Mouse (Mus musculus): Measurements from ENCODE around the gene Meis3.

Gene Meis3

DNA sequence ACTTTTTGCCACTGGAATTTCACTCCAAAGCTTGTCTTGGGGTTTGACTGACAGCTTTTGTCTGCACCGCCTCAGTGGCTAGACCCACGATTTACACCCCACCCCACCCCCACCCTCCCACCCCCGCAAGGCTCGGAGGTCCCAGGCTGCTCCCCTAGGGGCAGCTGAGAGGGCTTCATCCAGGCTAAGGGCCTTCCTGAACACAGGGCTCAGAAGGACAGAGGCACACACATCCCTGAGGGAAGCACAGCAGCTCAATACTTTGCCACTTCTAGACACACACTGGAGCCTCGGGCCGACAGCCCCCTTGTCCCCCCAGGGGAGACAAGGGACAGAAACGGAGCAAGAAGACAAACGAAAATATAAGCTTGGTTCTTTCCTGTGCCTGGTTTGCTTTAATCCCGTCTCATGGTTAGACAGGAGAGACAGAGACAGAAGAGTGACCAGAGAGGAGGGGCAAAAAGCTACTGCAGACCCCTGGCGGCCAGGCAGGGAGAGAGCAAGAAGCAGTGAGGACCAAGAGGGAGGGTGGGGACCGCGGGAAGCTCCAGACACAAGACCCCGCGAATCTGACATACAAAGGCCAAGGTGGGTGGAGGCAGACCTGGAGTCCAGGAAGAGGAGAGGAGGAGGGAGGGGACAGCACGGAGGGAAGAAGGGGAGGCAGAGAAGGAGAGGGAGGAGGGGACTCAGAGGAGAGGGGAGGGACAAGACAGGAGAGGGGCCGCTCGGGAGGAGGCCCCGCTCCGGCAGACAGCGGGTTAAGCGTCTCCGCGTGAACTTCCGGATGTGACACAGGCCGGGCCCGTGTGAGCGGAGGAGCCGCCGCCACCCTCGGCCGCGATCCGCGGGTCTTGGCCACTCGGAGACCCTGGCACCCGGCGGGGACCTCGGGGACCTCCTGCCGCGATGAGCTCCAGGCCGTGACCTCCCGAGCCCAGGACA is at the start of gene Meis3:
TSS of gene Meis3 (plus strand) at position 494 of the 945 bp plus-strand sequence.
- DNase-seq (ENCODE audit: inconsistent ontology term), result peak; percentile 72

DNA sequence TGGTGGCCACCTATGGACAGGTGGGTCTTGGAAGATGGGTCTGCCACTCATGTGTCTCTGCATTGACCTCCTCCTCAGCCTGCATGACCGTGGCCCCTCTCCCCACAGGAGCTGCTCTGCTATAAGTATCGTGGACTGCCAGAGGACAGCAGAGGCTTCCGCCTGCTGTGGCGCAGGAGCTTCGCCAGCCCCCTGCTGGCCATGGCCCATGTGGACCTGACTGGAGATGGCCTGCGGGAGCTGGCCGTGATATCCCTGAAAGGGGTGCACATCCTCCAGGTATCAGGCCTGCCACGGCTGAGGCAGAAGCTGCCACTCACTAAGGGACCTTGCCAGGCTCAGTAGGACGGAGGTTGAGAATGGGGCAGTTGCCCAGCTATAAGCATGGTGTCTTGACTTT is 49.1 kb upstream of the Meis3 start:
- DNase-seq (ENCODE audit: inconsistent ontology term), result no peak

DNA sequence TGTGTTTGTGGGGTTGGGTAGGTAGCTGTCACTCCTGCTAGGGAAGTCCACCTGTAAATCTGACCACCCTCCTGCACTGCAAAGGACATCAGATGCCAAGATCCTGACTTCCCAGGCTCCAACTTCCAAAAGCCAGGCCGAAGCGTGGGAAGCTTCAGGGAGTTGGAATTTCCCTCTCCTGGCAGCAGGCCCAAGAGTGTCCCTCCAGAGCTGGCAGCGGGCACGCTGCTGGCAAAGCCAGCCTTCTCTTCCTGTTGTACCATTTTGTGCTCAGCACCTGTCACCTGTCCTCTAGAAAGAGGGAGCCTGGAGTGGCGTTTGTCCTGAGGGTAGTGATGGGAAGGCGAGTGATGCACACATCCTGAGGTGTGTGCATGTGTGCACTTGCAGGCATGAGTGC is 46.5 kb upstream of the Meis3 start:
- DNase-seq (ENCODE audit: inconsistent ontology term), result no peak

DNA sequence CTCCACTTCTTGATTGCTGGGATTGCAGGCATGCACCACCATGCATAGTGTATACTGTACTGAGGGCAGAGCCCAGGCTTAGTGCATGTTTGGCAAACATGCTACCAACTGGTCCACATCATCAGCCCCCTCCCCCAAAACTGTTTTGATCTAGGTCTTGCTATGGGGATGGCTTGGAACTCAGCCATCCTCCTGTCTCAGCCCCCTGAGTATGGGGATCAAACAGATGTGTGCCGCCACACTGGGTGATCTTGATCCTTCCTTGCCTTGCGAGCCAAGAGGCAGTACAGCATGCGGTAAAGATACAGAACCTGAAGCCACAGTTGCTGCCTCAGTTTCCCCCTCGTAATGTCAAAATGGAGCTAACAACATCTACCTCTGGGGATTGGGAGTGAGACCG is 46.0 kb upstream of the Meis3 start:
- no peak for DNase-seq (ENCODE audit: inconsistent ontology term)

DNA sequence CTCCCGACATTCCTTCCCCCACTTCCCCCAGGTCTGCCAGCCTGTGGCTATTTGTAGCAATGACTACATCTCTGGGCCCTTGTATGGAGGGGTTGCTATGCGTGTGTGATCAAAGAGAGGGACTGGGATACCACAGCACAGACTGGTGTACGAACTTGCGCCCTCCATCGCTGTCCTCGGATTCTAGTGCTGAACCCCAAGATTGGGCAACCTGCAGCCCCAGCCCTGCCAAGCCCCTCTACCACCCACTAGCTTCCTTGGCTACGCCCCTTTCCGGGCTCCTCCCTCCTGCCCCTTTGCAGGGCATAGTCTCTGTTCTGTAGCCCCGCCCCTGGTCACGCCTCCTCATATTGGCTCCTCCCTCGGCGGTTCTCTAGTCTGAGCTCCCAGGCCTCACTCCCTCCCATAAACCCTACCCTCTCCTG is 45.5 kb upstream of the Meis3 start, which contains the start of gene Slc8a2:
TSS of gene Slc8a2 (plus strand) at position 406 of the 425 bp plus-strand sequence.
- peak; percentile 72 for DNase-seq (ENCODE audit: inconsistent ontology term)

DNA sequence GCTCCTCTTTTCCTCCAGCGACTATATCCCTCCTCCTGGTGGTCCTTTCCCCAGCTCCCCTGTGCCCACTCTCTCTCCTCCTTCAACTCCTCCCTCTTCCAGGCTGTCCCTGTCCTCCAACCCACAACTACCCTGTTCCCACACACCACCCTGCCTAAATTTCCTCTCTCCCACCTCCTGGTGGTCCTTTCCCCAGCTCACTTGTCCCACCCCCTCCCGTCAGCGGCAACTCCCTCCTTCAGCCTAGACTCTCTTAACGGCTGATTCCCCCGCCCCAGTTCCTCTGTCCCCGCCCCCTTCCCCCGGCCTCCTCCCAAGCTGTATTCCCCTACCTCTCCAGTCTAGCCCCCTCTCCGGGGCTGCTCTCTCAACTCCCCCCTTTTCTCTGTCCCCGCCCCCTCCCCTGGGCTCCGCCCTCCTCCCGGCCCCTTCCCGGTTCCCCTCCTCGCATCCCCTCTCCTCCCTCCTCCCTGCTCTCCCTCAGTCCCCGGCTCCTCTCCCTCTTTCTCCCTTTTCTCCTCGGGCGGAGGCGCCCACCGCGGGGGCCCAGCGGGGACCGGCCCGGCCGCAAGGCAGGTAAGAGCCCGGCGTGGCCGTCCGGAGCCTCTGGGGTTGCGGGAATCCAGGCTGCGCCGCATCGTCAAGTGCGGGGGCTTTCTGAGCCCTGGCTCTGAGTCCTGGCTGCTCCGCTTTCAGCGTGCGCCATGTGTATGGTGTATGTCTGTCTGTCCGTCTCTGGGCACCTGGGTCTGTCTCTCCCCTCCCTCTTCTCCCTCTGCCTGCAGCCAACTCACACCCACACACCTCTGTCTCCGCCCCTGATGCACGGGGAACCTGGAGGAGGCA is 44.8 kb upstream of the Meis3 start:
- peak; percentile 58 for DNase-seq (ENCODE audit: inconsistent ontology term)

DNA sequence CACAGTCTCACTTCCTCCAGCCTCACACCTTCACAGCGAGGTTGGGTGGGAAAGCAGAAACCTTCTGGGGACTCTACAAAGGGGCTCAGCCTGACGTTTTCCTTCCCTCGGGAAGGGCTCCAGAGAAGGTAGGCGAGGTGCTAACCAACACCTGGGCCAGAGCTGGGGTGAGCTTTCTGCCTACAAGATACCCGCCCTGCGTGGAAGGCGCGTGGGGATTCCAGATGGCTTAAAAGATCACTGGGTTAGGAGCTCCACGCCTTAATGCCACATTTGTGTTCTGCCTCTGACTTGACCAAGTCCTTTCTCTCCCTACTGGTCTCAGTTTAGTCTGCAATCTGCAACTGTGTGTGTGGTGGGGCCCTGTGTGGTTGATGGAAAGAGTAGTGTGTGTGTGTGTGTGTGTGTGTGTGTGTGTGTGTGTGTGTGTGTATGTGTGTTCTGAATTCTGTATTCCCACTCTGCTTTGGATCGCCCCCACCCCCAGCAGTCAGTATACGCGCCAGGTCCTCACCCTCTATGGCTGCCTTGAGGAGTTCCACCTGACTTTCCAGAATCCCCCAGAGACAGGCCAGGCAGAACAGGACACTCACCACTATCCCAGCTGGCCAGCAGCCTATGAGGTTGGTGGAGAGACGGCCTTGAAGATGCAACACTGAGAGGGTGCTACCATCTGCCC is 43.8 kb upstream of the Meis3 start:
- no peak for DNase-seq (ENCODE audit: inconsistent ontology term)

DNA sequence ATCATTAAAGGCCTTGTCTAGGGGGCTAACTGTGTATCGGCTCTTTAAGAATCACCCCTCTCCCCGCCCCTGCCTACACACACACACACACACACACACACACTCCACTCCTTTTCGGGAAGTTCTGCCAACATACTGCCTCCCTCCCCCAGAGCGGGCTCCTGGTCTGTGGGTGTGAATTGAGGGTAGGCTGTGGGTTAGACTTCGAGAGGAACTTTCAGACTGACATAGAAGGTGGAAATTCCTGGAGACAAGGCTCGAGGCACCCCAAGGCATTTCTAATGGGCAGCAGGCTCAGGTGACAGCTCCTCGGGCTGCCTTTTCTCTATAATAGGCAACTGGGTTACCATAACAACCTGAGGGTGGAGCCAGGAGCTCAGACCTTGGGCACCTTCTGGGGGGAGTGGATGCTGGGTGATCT is 42.7 kb upstream of the Meis3 start:
- peak; percentile 11 for DNase-seq (ENCODE audit: inconsistent ontology term)

DNA sequence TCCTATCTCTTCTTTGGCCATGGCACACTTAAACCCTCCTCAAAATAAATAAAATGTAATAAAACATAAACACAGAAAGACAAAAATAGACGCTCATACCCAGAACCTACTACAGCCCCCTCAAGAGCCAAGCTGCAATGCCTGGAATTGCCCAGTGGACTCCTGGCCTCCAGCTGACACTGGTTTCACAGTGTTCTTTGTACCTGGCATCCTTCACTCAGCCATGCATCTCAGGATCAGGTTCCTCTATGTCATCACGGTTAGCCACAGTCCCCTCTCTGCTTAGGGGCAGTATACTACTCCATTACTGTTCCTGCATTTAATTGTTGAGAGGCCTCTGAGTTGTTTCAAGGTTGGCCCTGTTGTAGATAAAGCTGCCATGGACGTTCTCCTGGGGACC is 42.0 kb upstream of the Meis3 start:
- no peak for DNase-seq (ENCODE audit: inconsistent ontology term)

DNA sequence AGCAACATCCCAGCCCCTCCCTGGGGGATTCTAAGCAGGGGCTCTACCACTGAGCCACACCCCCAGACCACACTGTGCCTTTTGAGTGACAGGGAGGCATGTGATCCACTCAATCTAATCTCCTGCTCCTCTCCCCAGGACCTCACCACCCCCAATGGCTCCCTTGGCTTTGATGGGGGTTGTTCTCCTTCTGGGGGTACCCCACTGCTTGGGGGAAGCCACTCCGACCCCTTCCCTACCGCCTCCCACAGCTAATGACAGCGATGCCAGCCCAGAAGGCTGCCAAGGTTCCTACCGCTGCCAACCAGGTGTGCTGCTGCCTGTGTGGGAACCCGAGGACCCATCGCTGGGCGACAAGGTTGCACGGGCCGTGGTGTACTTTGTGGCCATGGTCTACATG is 41.2 kb upstream of the Meis3 start:
- no peak for DNase-seq (ENCODE audit: inconsistent ontology term)

DNA sequence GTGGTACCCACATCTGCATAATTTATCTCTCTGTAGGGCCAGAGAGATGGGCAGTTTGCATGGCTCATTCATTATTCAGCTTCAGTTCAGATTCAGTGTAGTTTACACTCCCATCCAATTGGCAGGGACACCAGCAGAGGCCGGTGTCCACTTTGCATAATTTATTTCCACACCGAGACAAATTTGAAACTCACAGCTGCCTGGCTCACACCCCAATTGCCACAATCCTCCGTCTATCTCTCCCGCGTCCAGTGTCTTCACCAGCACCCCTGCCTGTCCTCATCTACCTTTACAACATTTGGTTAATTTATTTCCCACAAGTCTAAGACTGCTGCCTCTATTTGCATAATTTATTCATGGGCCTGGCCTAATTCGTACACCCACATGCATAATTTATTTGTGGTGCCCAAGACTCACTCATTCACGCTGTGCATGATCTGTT is 39.9 kb upstream of the Meis3 start:
- no peak for DNase-seq (ENCODE audit: inconsistent ontology term)

DNA sequence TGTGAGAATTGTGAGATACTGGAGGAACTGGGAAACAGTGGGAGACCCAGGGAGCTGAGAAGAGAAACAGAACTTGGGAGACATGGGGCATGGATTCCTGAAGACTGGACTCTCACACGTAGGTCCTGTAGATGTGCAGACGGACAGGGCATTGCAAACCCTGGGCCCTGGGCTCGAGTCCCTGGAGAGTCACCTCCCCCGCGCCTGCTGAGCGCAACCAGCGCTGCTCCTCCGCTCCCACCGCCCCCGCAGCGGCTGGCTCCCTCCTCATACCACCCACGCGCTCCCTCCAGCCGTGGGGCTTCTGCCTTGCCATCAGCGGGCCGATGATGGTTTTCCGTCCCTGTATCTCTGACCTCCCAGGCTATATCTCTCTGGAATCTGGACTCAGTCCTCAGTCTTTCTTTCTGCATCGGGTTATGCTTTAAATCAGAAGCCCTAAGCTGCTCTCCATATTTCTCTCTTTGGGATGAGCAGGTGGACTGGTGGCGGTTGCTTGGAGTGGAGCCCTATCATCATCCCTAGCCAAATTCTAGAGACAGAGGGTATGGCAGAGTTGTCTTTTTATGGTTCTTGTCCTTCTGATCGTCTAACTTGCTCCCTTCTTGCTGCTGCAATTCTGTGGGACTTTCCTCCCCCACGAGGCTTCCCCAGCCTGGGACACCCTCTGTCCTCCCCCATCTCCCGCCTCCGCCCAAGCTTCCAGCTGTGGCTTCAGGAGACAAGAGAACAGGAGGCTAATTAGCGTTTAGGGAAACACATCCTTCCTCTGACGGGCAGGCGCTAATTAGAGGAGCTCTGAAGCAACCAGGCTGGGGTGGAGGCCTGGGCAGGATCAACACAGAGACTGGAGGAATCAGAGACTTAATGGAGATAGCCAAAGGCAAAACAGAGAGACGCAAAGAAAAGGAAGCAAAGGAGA is 28.1 kb upstream of the Meis3 start:
- no peak for DNase-seq (ENCODE audit: inconsistent ontology term)

DNA sequence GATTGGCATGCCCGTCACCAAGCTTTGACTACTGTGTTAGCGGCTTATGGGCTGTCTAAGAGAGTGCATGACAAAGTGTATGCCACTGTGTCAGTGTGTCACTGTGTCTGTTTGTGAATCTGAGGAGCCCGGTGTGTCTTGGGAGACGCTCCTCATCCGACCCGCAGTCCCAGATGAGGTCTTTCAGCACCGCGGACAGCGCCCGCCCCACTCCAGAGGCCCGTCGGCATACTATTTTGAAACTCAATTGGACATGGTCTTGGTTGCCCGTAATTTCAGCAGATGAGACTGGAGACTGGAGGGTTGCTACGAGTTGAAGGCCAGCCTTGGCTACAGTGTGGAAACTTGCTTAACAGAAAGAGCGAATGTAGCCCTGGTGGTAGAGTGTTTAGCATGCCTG is 27.2 kb upstream of the Meis3 start:
- DNase-seq (ENCODE audit: inconsistent ontology term), result peak; percentile 51

DNA sequence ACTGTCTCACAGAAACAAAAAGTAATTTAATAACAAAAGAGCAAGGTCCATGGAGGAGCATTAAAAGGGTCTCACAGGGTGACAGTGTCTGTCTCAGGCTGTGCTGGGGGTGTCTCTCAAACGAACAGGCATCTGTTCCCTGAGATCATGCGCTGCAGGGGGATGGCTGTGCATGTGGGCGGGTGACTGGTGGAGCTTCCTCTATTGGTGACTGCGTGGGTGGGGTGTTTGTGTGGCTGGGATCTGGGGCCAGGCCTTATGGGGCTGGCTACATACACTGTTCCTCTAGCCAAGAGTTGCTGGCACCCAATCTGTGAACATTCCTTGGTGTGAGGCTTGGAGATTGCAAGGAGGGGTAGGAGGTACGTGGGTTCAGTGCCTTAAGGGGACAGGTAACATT is 25.6 kb upstream of the Meis3 start:
- no peak for DNase-seq (ENCODE audit: inconsistent ontology term)

DNA sequence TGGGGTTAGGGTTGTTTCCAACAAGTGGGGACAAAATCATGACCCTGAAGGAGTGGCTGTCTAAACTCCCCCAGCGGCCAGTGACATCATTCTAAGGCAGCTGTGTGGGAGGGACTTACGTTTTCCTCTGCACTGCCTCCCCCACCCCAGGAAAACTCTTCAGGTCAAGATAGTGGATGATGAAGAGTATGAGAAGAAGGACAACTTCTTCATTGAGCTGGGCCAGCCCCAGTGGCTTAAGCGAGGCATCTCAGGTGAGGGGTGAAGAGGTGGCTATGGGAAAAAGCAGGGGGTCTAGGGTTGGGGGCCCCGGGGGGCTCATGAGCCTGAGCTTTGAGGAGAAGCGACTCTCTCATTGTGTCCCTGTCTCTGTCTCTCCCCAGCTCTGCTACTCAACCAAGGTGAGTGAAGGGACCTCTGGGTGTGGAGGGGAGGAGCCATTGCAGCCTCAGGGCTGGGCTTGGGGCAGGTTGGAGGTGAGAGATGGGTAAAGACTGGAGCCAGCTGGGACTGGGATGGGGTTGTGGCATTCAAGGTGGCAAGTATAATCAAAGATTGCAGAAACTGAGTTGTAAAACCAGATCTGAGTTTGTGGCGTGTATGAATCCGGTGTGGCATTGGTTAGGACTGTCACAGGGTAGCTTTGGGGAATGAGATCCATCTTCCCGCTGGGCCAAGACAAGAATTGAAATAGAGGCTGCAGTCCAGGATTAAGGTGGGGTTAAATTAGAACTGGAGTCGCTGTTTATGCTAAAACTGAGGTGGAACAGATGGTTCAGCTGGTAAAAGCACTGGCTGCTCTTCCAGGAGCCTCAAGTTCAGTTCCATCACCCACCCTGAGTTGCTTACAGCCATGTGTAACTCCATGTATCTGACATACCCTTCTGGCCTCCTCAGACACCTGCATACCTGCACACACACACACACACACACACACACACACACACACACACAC is 24.4 kb upstream of the Meis3 start:
- no peak for DNase-seq (ENCODE audit: inconsistent ontology term)

DNA sequence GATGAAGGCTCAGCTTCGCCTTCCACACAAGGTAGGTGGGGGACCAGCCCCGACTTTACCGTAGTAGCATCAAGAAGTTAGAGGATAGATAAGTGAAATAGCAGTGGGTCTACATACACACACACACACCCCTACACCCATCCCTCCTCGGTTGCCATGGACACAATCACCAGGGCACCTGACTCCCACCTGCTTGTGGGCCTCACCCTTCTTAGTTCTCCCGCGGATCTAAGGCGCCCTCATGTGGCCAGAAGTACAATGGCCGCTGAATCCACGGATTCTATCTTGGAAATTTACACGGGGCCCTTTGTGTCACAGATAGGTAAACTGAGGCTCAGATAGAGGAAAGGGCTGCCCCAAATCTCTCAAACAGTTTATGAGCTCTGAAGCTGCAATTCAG is 21.4 kb upstream of the Meis3 start:
- peak; percentile 27 for DNase-seq (ENCODE audit: inconsistent ontology term)

DNA sequence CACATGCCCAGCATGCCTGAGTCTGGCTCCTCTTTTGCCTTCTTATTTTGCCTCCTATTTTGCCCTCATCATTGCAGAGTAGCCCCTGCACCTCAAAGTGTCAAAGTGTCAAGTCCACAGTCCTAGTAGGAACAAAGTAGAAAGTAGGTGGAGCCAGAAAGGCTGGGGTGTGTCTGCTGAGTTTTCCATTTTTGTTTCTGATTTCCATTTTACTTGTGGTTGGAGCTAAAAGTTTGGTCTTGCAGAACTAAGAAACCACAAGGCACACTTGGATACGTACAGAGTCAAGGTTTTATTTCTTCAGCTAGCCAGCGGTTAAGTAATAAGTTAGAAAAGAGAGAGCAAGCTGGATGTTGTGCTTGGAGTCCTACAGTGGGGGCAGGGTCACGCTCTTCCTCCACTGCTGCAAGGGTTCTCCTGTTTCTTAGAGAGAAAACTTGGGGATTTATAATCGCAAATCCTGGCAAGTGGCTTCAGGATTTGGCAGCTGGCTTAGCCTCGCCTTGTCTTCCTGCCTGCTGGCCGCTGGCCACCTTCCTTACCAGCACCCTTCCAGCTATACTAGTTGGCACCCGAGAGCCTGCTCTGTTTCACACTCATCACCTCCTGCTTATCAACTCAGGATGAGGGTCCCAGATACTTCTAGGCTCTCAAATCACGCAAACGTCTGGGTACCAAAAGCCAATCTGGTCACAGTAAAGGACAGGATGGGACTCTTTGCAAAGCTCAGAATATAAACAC is 19.6 kb upstream of the Meis3 start:
- no peak for DNase-seq (ENCODE audit: inconsistent ontology term)

DNA sequence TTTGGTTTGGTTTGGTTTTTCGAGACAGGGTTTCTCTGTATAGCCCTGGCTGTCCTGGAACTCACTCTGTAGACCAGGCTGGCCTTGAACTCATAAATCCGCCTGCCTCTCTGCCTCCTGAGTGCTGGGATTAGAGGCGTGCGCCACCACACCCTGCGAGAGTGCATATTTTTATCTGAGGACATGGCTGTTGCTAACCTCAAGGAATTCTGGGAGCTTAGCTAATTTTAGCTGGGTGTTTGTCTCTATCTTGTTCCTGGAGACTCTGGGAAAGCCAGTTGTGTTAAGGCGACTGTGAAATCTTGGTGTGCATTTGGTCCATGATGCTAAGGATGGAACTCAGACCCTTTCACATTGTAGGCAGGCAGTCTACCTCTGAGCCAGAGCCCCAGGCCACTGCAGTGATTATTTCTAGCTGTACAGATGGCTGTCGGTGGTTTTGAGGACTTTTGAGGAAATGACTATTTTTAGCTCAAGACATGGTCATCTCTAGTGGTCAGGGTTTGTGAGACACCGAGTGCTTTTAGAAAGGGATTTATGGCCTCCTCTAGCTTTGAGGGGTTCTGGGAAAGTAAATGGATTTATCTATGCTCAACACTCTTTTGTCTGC is 18.7 kb upstream of the Meis3 start:
- no peak for DNase-seq (ENCODE audit: inconsistent ontology term)

DNA sequence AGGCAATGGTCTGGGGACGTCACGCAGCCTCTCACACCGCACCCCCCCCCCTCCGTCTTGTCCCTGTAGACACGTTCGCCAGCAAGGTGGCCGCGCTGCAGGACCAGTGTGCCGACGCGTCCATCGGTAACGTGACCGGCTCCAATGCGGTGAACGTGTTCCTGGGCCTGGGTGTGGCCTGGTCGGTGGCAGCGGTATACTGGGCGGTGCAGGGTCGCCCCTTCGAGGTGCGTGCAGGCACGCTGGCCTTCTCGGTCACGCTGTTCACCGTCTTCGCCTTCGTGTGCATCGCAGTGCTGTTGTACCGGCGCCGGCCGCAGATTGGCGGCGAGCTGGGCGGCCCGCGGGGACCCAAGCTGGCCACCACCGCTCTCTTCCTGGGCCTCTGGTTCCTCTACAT is 16.2 kb upstream of the Meis3 start:
- no peak for DNase-seq (ENCODE audit: inconsistent ontology term)
